Mouse (Mus musculus): ENCODE measurements at regions not wholly inside any gene's neighbourhood (a gene's known extent, or its start where the extent isn't known, plus 50 kb on each side); places are given as distances from the start of the nearest gene placed in this dataset.
"Not testable (repeated sequence)": the region's sequence is repeated elsewhere in the genome, so short reads cannot be mapped to it uniquely, and the experiment has no call there.

DNA sequence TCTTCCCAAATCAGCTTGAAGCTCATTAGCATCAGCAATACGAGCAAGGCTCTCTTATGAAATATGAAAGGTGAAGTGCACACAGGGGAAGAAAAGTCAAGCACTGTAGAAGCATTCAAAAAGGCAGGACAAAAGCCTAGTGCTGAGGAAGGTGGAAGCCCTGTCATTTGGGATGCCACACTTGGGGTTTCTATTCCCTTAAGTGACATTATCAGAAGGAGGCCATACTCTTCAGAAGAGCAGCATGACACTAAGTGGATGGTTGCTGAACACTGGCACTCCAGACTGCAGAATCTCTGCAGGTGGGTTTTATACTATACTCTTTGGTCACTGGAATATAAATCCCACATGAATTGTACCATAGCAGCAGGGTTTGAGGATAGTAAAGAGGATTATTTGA lies 120.4 kb upstream of the Pcsk1 start:
- in situ Hi-C loops (cut with MboI, MseI), result no loop called here

DNA sequence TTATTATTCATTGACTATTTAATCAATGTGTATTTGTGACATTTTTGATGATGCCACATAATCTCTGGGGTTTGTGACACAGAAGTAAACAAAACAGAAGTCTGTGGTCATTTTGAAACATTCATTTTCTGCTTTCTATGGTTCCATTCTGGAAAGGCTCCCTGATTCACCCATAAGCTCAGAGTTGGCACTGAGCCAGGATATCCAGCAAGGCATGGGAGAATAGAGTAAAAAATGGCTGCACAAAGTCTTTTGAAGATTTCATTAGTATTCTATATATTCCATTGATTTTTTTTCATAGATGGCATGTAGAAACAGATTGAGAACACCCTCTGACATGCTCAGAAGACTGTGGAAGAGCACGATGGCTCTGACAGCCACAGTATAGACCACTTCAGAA lies 133.8 kb upstream of the Pcsk1 start:
- in situ Hi-C loops (cut with MboI, MseI), result no loop called here

DNA sequence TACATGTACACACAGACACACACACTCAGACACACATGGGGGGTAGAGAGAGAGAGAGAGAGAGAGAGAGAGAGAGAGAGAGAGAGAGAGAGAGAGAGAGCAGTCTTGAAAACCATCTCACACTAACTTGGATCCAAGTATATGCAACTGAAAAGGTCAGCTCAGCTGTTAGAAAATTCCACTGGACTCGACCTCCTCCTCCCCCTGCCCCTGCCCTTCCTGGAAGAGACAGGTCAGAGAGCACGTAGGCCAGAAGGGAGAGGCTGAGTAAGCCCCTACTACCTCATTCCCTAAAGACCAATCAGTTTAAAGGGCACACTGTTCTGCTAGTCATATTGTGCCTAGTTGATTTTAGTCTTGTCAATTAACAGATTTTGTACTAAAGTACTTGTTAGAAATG lies 105.0 kb upstream of the Cast start:
- in situ Hi-C loops (cut with MboI, MseI), result not testable (repeated sequence)

DNA sequence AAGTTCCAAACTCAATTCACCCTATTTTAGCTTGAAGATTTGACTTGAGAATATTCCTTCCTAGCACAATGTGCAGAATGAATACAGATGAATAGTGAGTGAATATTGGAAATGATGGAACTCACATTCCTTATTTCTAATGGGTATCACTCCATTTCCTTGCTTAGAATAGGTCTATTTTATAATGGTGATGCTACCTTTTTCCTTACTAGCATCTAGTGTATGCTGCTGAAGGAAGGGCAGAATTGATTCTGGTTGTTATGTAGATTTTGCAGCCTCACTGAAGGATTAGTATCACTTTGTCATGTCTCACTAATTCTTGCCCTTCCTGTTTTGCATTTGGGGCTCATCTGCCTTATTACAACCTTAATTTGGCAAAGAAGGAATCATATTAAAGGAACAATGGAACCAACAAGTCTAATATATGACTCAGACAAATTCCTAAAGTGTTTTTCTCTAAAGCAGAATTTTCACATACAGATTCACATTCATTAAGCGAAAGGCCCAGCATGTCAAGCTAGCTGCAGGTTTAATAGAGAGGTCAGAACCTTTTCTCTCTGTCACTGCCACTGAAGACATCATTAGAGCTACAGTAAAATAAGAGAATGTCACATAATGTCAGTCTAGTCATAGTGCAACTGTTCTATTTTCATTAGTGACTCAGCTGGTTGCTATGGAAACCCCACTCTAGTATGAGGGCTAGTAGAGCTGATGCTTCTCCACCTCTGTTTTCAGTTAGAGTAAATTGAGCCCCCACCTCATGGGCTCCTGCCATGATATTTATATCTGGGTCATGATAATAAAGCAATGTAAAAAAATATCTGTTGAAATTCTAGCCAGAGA lies 94.8 kb upstream of the Cast start:
- in situ Hi-C loops (cut with MboI, MseI), result no loop called here

DNA sequence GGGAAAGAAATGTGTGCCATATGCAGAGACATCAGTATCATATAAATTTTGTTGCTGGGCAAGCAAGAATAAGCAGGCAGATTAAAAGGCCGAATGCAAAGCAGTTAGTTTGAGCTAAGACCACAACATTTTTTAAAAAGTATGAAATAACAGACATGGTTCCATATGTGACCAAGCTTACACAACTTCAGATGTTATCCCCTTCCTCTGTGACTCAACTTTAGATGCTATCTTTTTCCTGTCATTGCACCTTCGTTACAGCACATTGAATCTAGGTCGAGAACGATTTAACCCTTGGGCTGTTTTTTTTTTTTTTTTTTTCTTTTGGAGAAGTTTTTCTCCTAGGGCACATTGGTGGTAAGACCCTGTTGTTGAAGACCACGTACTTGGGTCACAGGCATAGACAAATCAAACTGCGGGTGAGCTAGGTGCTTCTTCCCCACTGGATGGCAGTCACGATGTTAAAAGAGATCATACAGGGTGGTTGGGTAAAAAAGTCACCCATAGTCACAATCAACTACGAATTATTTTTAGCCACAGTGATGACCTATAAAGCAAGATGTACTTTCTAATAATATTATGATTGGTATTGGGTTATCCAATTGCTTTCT lies 81.4 kb upstream of the Cast start:
- in situ Hi-C loops (cut with MboI, MseI), result no loop called here

DNA sequence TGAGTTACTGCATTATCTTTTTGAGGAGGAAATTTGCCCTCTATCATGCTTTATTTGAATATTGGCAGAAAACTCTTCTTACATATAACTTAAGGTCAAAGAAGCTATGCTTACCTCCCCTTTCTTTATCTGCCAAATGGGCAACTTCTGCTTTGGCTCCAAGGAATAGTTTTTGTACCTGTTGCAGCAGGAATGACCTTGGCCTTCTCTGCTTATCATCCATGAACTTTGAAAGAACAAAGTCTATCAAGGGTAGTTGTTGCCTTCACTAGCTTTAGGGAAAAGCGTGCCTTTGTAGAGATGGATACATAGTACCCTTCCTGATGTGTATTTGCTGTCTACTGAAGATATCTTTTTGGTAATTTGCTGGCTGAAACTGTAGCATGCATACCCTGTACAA lies 59.1 kb upstream of the Cast start:
- in situ Hi-C loops (cut with MboI, MseI), result no loop called here

DNA sequence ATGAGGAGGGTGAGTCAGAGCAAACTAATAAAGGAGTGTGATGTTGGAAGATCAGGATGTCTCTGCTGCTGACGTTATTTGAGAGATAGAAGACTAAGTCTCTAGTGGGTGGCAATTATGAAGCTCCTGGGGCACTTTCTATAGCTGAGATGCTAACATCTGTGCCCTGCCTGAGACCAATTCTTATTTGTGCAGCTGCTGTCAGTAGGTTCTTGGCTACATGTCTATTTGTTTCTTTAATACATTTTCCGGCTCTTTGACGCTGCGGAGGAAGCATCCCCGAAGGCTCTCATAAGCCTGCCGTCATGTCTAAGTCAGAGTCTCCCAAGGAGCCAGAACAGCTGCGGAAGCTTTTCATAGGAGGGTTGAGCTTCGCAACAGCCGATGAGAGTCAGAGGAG lies 55.4 kb upstream of the Cast start:
- in situ Hi-C loops (cut with MboI, MseI), result loop anchor here (5.0 kb wide), 1 partner anchor 97 kb away; no protein-coding TSS in a partner anchor

DNA sequence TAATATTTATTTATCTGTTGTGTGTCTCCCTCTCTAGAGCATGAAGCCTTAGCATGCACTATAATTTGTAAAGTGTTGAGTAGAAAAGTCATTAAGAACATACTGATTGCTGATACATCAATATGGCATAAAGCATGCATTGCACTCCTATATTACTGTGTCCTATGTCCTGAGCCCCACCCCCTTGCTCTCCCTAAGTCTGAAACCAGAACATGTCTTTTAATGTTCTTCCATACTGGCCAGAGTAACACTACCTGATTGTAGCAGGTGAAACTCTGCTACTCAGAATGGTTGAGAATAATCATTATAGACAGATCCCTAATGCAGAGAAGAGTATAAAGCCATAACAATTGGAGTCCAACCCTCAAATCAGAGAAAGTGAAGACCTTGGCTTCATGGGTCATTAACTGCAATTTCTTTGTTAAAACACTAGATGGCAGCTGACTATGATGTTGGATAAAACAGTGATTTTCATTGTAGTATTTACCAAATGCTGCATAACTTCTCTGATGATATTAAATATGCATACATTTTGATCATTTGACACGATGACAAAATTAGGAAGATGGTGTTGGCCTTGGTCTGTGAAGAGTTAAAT lies 52.9 kb upstream of the Cast start:
- in situ Hi-C loops (cut with MboI, MseI), result loop anchor here (5.0 kb wide), 1 partner anchor 94 kb away; no protein-coding TSS in a partner anchor
